Mouse (Mus musculus) heart, adult 2 months (tissue): ENCODE measurements around the gene Phf19. TPM values are rescaled to one million over a fixed set of nuclear protein-coding genes. Genes with fewer than 3 reads are reported as not detected.

Experiments
- DNase-seq, 2 experiments: peaks; one replicate each; pipeline ENCODE4 v3.0.0; 2021
- H3K27ac ChIP-seq: fragments of 200-600 bp; 2 replicates; pipeline ENCODE4 v1.8.1; 2022
- H3K27me3 ChIP-seq: fragments of 200-500 bp; 2 replicates; pipeline ENCODE4 v1.6.1; 2012; ENCODE audit warnings: mild to moderate bottlenecking, low read length, inconsistent platforms, mixed read lengths; ENCODE audit not compliant: control insufficient read depth, insufficient read depth
- H3K36me3 ChIP-seq: fragments of 200-500 bp; 2 replicates; pipeline ENCODE4 v1.6.1; 2012; ENCODE audit warnings: low read length, inconsistent platforms; ENCODE audit not compliant: control insufficient read depth, insufficient read depth
- H3K4me1 ChIP-seq: fragments of 200-500 bp; 2 replicates; pipeline ENCODE4 v1.6.1; 2011; ENCODE audit warnings: low read length; ENCODE audit not compliant: control insufficient read depth, insufficient read depth
- H3K4me3 ChIP-seq: fragments of 200-600 bp; 2 replicates; pipeline ENCODE4 v1.8.1; 2022
- H3K79me2 ChIP-seq: fragments of 200-500 bp; replicated peaks from 2 replicates; pipeline ENCODE4 v1.6.1; 2012; ENCODE audit warnings: mild to moderate bottlenecking, inconsistent platforms, low read length, moderate library complexity, mixed read lengths; ENCODE audit not compliant: control insufficient read depth, insufficient read depth
- H3K9ac ChIP-seq: fragments of 200-500 bp; 2 replicates; pipeline ENCODE4 v1.6.1; 2012; ENCODE audit warnings: low read depth, mild to moderate bottlenecking, control low read depth, inconsistent platforms, low read length, mixed read lengths
- CTCF ChIP-seq: fragments of 200-600 bp; IDR thresholded peaks from 2 replicates; pipeline ENCODE4 v1.8.1; 2022; ENCODE audit warnings: antibody characterized with exemption, mild to moderate bottlenecking, moderate library complexity
- EP300 ChIP-seq: fragments of 200-500 bp; IDR thresholded peaks from 2 replicates; pipeline ENCODE4 v1.6.1; 2011; ENCODE audit warnings: low read depth, low read length, control low read depth; ENCODE audit not compliant: insufficient read depth
- POLR2A ChIP-seq: fragments of 200-500 bp; IDR thresholded peaks from 2 replicates; pipeline ENCODE4 v1.6.1; 2011; ENCODE audit warnings: mild to moderate bottlenecking, low read depth, low read length, control low read depth; ENCODE audit not compliant: insufficient read depth
- WGBS: fragments of 180-500 bp; shearing (Covaris S2); methylation state at CpG from one replicate; pipeline ENCODE4 v1.1.7; 2018; 5-methylcytosine and 5-hydroxymethylcytosine counted together
- intact Hi-C: fragments of 180-260 bp; cut with DNase I; formaldehyde crosslinking; loops from one replicate; pipeline ENCODE4 v1.15.1; 2025
- polyA plus RNA-seq: library from polyadenylated mRNA; depleted of rRNA; stranded (reverse); fragments of >200 nt; gene quantifications from 2 replicates; pipeline ENCODE4 v1.2.3, GENCODE M21; 2012
- total RNA-seq, 2 experiments: library from RNA; stranded (reverse); gene quantifications; 2 replicates each; pipeline ENCODE4 v1.2.3; 2021

Phf19 gene
- total and polyA plus RNA-seq, 3 experiments = 0.76 to 1.1 (median 0.80) TPM

DNA sequence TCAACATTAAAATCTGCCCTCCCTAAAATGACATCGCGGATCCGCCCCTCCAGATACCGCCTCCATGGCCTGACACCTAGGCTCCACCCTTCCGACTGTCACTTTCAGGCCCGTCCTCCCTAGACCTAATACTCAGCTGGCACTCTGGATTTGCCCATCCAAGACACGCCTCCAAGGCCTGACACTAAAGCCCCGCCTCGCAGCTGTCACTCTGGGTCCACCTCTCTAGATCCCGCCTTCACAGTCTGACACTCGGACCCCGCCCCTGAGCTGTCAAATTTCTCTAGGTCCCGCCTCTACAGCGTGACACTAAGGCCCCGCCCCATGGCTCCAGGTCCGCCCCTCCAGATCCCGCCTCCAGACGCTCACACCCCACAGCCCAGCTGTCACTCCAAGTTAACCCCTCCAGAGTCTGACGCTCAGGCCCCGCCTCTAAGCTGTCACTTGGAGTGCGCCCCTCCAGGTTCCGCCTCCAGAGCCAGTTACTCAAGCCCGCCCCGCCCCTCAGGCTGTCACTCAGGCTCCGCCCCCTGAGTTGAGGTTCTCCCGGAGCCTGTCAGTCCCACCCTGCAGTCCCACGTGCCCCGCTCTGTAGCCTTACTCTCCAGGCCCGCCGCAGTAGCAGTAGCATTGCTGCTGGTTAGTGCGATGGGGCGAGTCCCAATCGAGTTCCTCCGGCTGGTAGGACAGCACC lies 8.8 kb downstream of the Phf19 start:
- intact Hi-C loops = loop anchor here (2.0 to 10.0 kb wide), 3 partner anchors 34 to 130 kb away; partner anchors contain the start of gene Hspa5
- 1% methylated on average over 34 of the region's 34 CpGs for WGBS
- H3K9ac ChIP-seq = peak overlapping the region; percentile 54

DNA sequence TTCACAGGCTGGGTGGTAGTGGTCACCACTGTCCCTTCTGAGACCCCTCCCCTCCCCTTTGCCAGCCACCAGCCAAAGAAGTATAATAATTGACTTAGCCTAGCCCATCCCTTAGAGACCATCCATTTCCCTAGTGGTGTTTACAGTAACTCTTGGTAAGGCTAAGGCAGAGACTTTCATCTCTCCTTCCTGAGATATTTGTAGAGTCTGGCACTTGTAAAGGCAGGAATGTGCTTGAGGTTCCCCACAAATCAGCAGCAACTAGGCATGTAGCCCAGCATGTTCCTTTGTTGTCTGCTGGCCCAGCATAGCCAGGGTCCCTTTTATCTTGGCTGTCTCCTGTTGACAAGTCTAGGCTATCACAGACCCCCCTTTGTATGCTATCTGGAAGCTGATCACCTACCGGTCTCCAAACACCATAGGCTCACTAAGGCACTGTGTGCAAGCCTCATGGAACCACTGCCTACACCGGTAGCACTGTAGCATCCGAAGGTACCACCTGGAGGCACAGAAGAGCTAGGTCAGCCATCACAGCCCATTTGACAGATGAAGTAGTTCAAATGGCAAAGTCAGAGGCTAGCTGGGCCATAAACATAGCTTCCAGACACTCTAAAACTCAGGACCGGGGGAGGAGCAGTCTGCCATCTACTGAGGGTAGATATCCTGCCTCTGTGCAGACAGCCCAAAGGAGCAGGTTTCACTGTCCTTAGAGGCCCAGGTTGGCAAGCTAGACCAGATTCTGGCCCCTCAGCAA lies 10.0 kb downstream of the Phf19 start:
- H3K4me3 ChIP-seq = no peak overlapping the region
- no peaks in the 10 kb centered on the region for H3K79me2 ChIP-seq
- H3K9ac ChIP-seq = no peak overlapping the region
- H3K27me3 ChIP-seq = no peaks in the 10 kb centered on the region
- DNase-seq = no peak
- H3K27ac ChIP-seq = peak overlapping the region; percentile 81; the same call in 1 of the 2 replicates
- no peaks in the 10 kb centered on the region for H3K36me3 ChIP-seq
- intact Hi-C loops = loop anchor here (2.0 to 10.0 kb wide), 3 partner anchors 33 to 129 kb away; partner anchors contain the start of gene Hspa5
- no peak for TF ChIP-seq EP300
- TF ChIP-seq POLR2A = no peak
- TF ChIP-seq CTCF = no peak
- no peaks in the 10 kb centered on the region; the same call in 1 of the 2 replicates for H3K4me1 ChIP-seq
- WGBS = 75% methylated on average over 4 of the region's 4 CpGs

More for the DNA sequence above, 8.8 kb downstream of the Phf19 start:
- Histone ChIP-seq H3K79me2 (no peaks in the 10 kb centered on the region), H3K27ac (peak overlapping the region; percentile 81), H3K36me3 (no peaks in the 10 kb centered on the region), H3K27me3 (no peaks in the 10 kb centered on the region), H3K4me1 (no peaks in the 10 kb centered on the region; the same call in 1 of the 2 replicates), H3K4me3 (peak overlapping the region; percentile 44)
- peak; percentile 97 to 99 for DNase-seq
- TF ChIP-seq POLR2A (peak; percentile 81), CTCF (no peak), EP300 (peak; percentile 57; the same call in 1 of the 2 replicates)

DNA sequence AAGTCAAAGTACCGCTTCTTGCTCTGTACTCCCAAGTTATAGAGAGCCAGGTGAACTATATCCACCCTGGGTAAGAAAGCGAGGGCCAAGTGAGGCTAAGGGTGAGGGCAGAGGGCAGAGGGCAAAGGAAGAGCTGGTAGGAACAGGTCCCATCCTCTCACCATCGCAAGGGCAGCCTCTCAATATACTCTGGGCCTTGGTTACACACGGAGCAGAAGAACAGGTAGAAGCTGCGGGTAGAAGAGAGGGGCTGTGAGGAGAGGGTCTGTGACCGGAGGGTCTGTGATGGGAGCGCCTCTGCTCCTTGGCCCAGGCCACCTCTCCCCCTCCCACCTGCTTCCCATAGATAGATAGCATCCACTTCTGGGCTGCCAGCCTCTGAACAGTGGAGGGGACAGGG lies 10.6 kb downstream of the Phf19 start:
- 97% methylated on average over 7 of the region's 7 CpGs for WGBS
- H3K27me3 ChIP-seq = no peaks in the 10 kb centered on the region
- H3K4me1 ChIP-seq = no peaks in the 10 kb centered on the region; the same call in 1 of the 2 replicates
- H3K9ac ChIP-seq = no peak overlapping the region
- no peak for DNase-seq
- TF ChIP-seq CTCF = no peak
- TF ChIP-seq POLR2A = no peak
- no peak for TF ChIP-seq EP300
- no peaks in the 10 kb centered on the region for H3K79me2 ChIP-seq
- no peak overlapping the region for H3K27ac ChIP-seq
- no peak overlapping the region for H3K4me3 ChIP-seq
- intact Hi-C loops = loop anchor here (5.0 to 10.0 kb wide), 2 partner anchors 69 to 128 kb away; partner anchors contain the start of gene Hspa5
- H3K36me3 ChIP-seq = no peaks in the 10 kb centered on the region

DNA sequence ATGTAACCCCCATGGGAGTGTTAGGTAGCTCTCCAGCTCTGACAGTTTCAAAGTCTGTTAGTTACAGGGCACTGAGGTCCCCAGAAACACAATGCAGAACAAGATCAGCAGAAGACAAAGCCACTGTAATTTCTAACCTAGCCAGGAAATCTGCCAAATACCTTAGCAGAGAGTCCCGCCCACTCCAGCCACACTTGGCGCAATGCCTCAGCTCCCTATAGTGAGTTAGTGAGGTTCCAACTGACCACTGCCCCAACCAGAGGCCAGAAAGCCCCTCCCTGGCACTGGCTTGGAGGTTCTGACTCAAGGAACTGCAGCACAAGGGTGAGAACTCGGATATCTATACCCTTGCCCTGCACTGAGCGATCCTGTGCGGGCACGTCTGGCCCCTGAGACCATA lies 11.1 kb downstream of the Phf19 start:
- whole genome bisulfite sequencing = 79% methylated on average over 6 of the region's 6 CpGs
- Histone ChIP-seq H3K36me3 (no peaks in the 10 kb centered on the region), H3K79me2 (no peaks in the 10 kb centered on the region), H3K9ac (no peak overlapping the region), H3K27ac (no peak overlapping the region), H3K27me3 (no peaks in the 10 kb centered on the region), H3K4me1 (no peaks in the 10 kb centered on the region; the same call in 1 of the 2 replicates), H3K4me3 (no peak overlapping the region)
- intact Hi-C loops = loop anchor here (5.0 to 10.0 kb wide), 2 partner anchors 70 to 128 kb away; partner anchors contain the start of gene Hspa5
- TF ChIP-seq EP300 (no peak), POLR2A (no peak), CTCF (no peak)
- no peak for DNase-seq

DNA sequence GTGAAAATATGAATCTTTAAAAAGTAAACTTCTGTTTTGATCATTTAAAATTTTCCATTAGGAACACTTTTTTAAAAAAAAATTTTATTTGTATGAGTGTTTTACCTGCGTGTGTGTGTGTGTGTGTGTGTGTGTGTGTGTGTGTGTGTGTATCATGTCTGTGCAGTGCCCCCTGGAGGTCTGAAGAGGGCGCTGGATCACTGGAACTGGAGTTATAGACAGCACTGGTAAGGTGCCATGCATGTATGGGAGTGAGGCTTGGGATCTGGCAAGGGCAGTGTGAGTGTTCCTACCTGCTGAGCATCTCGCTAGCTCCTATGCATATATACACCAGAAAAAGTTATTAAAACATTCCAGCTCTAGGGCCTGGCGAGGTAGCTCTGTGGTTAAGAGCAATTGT lies 12.1 kb downstream of the Phf19 start:
- H3K36me3 ChIP-seq = no peaks in the 10 kb centered on the region
- H3K27ac ChIP-seq = no peak overlapping the region
- no peak overlapping the region for H3K4me3 ChIP-seq
- H3K27me3 ChIP-seq = no peaks in the 10 kb centered on the region
- DNase-seq = no peak
- TF ChIP-seq EP300 = no peak
- no peak for TF ChIP-seq POLR2A
- no peaks in the 10 kb centered on the region for H3K79me2 ChIP-seq
- intact Hi-C loops = loop anchor here (5.0 to 10.0 kb wide), 2 partner anchors 71 to 127 kb away; partner anchors contain the start of gene Hspa5
- no peak overlapping the region for H3K9ac ChIP-seq
- no peaks in the 10 kb centered on the region; the same call in 1 of the 2 replicates for H3K4me1 ChIP-seq
- 83% methylated on average over 4 of the region's 4 CpGs for WGBS
